22 mouse cellular contexts compared by ENCODE assay signal in genomic region chr9:65822011-65822410, GRCm38 (mm10). TPM values are rescaled to one million over a fixed set of nuclear protein-coding genes. Genes with fewer than 3 reads are reported as not detected.
A peak's percentile ranks its signal among the peaks of the same experiment; 100 is the strongest.
DNase-seq lines count a peak whose midpoint lies in the region; ATAC-seq and TF ChIP-seq lines count a peak whose summit lies in the region.
"Had no signal": no experiment of that assay in that cellular context is flagged by ENCODE, and none has a peak within 500 bp of the region (broad histone marks: within the 10 kb centered on the region; RNA-seq: fewer than 3 reads in every experiment).

No protein-coding gene starts in this region.

- TF ChIP-seq EP300 in CH12.LX (IDR thresholded peaks at IDR 0.05; ENCODE audit: low read length) = no peak

- H3K4me3 ChIP-seq in cerebellum, adult 2 months (replicated peaks; ENCODE audit: insufficient read depth, low read depth, low read length) = no peak overlapping the region
- H3K4me3 ChIP-seq in liver, embryonic 16.5 days (ENCODE audit: low read depth, low read length) = no peak overlapping the region
- H3K4me3 ChIP-seq in liver, embryonic 11.5 days (ENCODE audit: low read depth, low read length) = no peak overlapping the region
- H3K4me3 ChIP-seq in CH12.LX (replicated peaks in 1 of 3; ENCODE audit: low read depth in 2 of 3, low read length in 2 of 3, poor library complexity in 1 of 3) = no peak overlapping the region
- no peak overlapping the region for H3K4me3 ChIP-seq in forebrain, embryonic 13.5 days
- H3K4me3 ChIP-seq: embryonic facial prominence, embryonic 10.5 days; embryonic facial prominence, embryonic 12.5 days had no signal

- dilution Hi-C loops in CH12.LX (cut with MboI; ENCODE audit: extremely low pct_ligation_motif_present, extremely low pct_unique_long_range_greater_than_20kb, low sequenced_read_pairs) = no loop called here

- no peak overlapping the region for H3K9ac ChIP-seq in liver, embryonic 16.5 days (ENCODE audit: low read depth, low read length)
- H3K9ac ChIP-seq in liver, embryonic 11.5 days (ENCODE audit: low read depth, low read length) = no peak overlapping the region
- no peak overlapping the region for H3K9ac ChIP-seq in CH12.LX (ENCODE audit: insufficient read depth, low read depth)
- H3K9ac ChIP-seq in forebrain, embryonic 13.5 days = no peak overlapping the region
- H3K9ac ChIP-seq: embryonic facial prominence, embryonic 12.5 days had no signal

- TF ChIP-seq RAD21 in CH12.LX (IDR thresholded peaks at IDR 0.05; ENCODE audit: low read depth, low read length) = no peak

- 0 out of 2 replicates have a peak, but pooled peaks have one; percentile 8 for ATAC-seq in liver, embryonic 16.5 days (ENCODE audit: low read depth)
- ATAC-seq in liver, embryonic 11.5 days (replicated peaks; ENCODE audit: low FRiP score) = no peak
- ATAC-seq in forebrain, embryonic 13.5 days = no peak
- ATAC-seq: activated CD4-positive, CD25-positive, alpha-beta regulatory T cell, adult 4 months; CD4-positive, CD25-positive, alpha-beta regulatory T cell, adult 4 months; forebrain, embryonic 14.5 days; forebrain, embryonic 16.5 days; Patski had no signal

- peak overlapping the region; percentile 30; the same call in 1 of the 2 replicates for H3K27ac ChIP-seq in cerebellum, adult 2 months (ENCODE audit: insufficient read depth, low read length)
- H3K27ac ChIP-seq in liver, embryonic 16.5 days (ENCODE audit: low read length) = no peak overlapping the region
- no peak overlapping the region for H3K27ac ChIP-seq in liver, embryonic 11.5 days (ENCODE audit: low read depth, low read length)
- no peak overlapping the region for H3K27ac ChIP-seq in CH12.LX (ENCODE audit: insufficient read depth, low read depth)
- H3K27ac ChIP-seq in forebrain, embryonic 13.5 days = no peak overlapping the region
- H3K27ac ChIP-seq: embryonic facial prominence, embryonic 10.5 days; embryonic facial prominence, embryonic 12.5 days had no signal

- H3K4me2 ChIP-seq in liver, embryonic 16.5 days (ENCODE audit: low read depth, low read length) = no peak overlapping the region
- H3K4me2 ChIP-seq in liver, embryonic 11.5 days = no peak overlapping the region
- no peak overlapping the region for H3K4me2 ChIP-seq in CH12.LX (ENCODE audit: insufficient read depth, low read depth, poor library complexity, severe bottlenecking)
- H3K4me2 ChIP-seq in forebrain, embryonic 13.5 days = no peak overlapping the region
- H3K4me2 ChIP-seq: embryonic facial prominence, embryonic 12.5 days had no signal

- no peak for DNase-seq in cerebellum, adult 2 months
- DNase-seq in cerebellum, postnatal 4 days (ENCODE audit: low spot score in 2 of 2) = no peak
- DNase-seq in liver, embryonic 11.5 days (ENCODE audit: low spot score) = no peak
- DNase-seq in CH12.LX (ENCODE audit: extremely low read depth) = no peak
- DNase-seq: adrenal gland, adult 8-10 months; adrenal gland, postnatal 14 days; adrenal gland, postnatal 36 days; B cell, adult 2 months; cerebellum, adult 11-12 months; cerebellum, adult 8-10 months; cerebellum, adult 9-11 months; cerebellum, postnatal 14 days; cerebellum, postnatal 36 days had no signal

- TF ChIP-seq CTCF in cerebellum, adult 2 months (IDR thresholded peaks at IDR 0.05; ENCODE audit: borderline replicate concordance, insufficient read depth, low read depth, low read length) = no peak
- TF ChIP-seq CTCF in CH12.LX (conservative IDR thresholded peaks at IDR 0.05 in 1 of 2, IDR thresholded peaks at IDR 0.05 in 1 of 2; ENCODE audit: low read depth in 2 of 2, low read length in 2 of 2) = no peak

- WGBS in cerebellum, adult 2 months = 66% methylated on average over 4 of the region's 4 CpGs
- 52% methylated on average over 4 of the region's 4 CpGs for WGBS in liver, embryonic 16.5 days (ENCODE audit: insufficient replicate concordance)
- 70% methylated on average over 4 of the region's 4 CpGs for WGBS in liver, embryonic 11.5 days
- 77% methylated on average over 4 of the region's 4 CpGs for WGBS in forebrain, embryonic 13.5 days

- in situ Hi-C loops in CH12.LX (cut with MboI; ENCODE audit: low pct_ligation_motif_present, low pct_unique_long_range_greater_than_20kb, low sequenced_read_pairs) = no loop called here

- no peaks in the 10 kb centered on the region for H3K27me3 ChIP-seq in cerebellum, adult 2 months (ENCODE audit: control insufficient read depth, insufficient read depth, low read length)
- no peaks in the 10 kb centered on the region for H3K27me3 ChIP-seq in liver, embryonic 16.5 days (ENCODE audit: control insufficient read depth, insufficient read depth, low read depth, low read length)
- H3K27me3 ChIP-seq in liver, embryonic 11.5 days (replicated peaks; ENCODE audit: control insufficient read depth, insufficient read depth, low read length) = no peaks in the 10 kb centered on the region
- H3K27me3 ChIP-seq in CH12.LX (replicated peaks) = no peaks in the 10 kb centered on the region
- H3K27me3 ChIP-seq in forebrain, embryonic 13.5 days = no peaks in the 10 kb centered on the region
- H3K27me3 ChIP-seq: embryonic facial prominence, embryonic 12.5 days; Patski had no signal

- H3K36me3 ChIP-seq in liver, embryonic 16.5 days (ENCODE audit: control insufficient read depth, insufficient read depth) = no peaks in the 10 kb centered on the region
- H3K36me3 ChIP-seq in liver, embryonic 11.5 days (ENCODE audit: control insufficient read depth, insufficient read depth, low read length) = no peaks in the 10 kb centered on the region
- peaks cover 0 to 5% of the 10 kb centered on the region in 2 experiments for H3K36me3 ChIP-seq in CH12.LX (replicated peaks in 1 of 2; ENCODE audit: control insufficient read depth in 1 of 2, insufficient read depth in 1 of 2, low read length in 1 of 2)
- no peaks in the 10 kb centered on the region for H3K36me3 ChIP-seq in forebrain, embryonic 13.5 days (ENCODE audit: poor library complexity, severe bottlenecking)

- TF ChIP-seq POLR2A in cerebellum, adult 2 months (IDR thresholded peaks at IDR 0.05; ENCODE audit: borderline replicate concordance, insufficient read depth, low read length) = no peak
- TF ChIP-seq POLR2A in CH12.LX (IDR thresholded peaks at IDR 0.05; ENCODE audit: low read depth, low read length) = no peak

- H3K9me3 ChIP-seq in liver, embryonic 16.5 days (replicated peaks; ENCODE audit: control insufficient read depth, low read length) = no peaks in the 10 kb centered on the region
- no peaks in the 10 kb centered on the region for H3K9me3 ChIP-seq in liver, embryonic 11.5 days (ENCODE audit: control insufficient read depth, low read length)
- no peaks in the 10 kb centered on the region for H3K9me3 ChIP-seq in CH12.LX (replicated peaks; ENCODE audit: low read length)
- no peaks in the 10 kb centered on the region for H3K9me3 ChIP-seq in forebrain, embryonic 13.5 days (replicated peaks)
- H3K9me3 ChIP-seq: embryonic facial prominence, embryonic 10.5 days; embryonic facial prominence, embryonic 12.5 days had no signal

- peaks cover 39% of the 10 kb centered on the region for H3K79me2 ChIP-seq in CH12.LX (replicated peaks; ENCODE audit: control insufficient read depth, extremely low read depth, insufficient read depth, poor library complexity, severe bottlenecking)

- peaks cover 12% of the 10 kb centered on the region for H3K4me1 ChIP-seq in cerebellum, adult 2 months (ENCODE audit: control insufficient read depth, insufficient read depth, low read length)
- H3K4me1 ChIP-seq in liver, embryonic 16.5 days (ENCODE audit: control insufficient read depth, low read depth, low read length) = peaks cover 35% of the 10 kb centered on the region
- H3K4me1 ChIP-seq in liver, embryonic 11.5 days (replicated peaks; ENCODE audit: control insufficient read depth, insufficient read depth, low read length) = peaks cover 40% of the 10 kb centered on the region
- peaks cover 9 to 41% of the 10 kb centered on the region in 2 experiments for H3K4me1 ChIP-seq in CH12.LX (ENCODE audit: control insufficient read depth in 1 of 2, insufficient read depth in 2 of 2)
- peaks cover 74% of the 10 kb centered on the region for H3K4me1 ChIP-seq in forebrain, embryonic 13.5 days

TF ChIP-seq in CH12.LX, 34 proteins besides CTCF, POLR2A, EP300 and RAD21:
- TF ChIP-seq ZMIZ1 (IDR thresholded peaks at IDR 0.05; ENCODE audit: low read depth, low read length) (no peak), ZNF384 (IDR thresholded peaks at IDR 0.05; ENCODE audit: low read depth, low read length) (peak; percentile 58)

RNA-seq across cellular contexts. Expression of gene Zfp609, which starts 5.4 kb away (rescaled TPM):
- polyA plus RNA-seq in cerebellum, adult 2 months (2012; rRNA removed) = 19.2 and 23.2 TPM in 2 replicates
- polyA plus RNA-seq in liver, embryonic 16.5 days (2015; fragmentation: Nextera tagmentation; extraction: Ambion mirVana) = 1.4 and 1.7 TPM in 2 replicates
- 5.5 and 5.8 TPM in 2 replicates for polyA plus RNA-seq in liver, embryonic 11.5 days (2014; fragmentation: Nextera tagmentation; extraction: Ambion mirVana)
- total RNA-seq in CH12.LX (2012; rRNA removed) = 3.2 and 3.5 TPM in 2 replicates
- total RNA-seq in CH12.LX (2014; rRNA removed) = 1.2 and 1.5 TPM in 2 replicates
- 14.6 and 15.4 TPM in 2 replicates for polyA plus RNA-seq in CH12.LX (2012; ENCODE audit: insufficient read length, low read depth)
- 9.4 and 9.6 TPM in 2 replicates for polyA plus RNA-seq in forebrain, embryonic 13.5 days (2015; fragmentation: Nextera tagmentation; extraction: Ambion mirVana)
